11 mouse cellular contexts compared by ENCODE assay signal in the genomic region with DNA sequence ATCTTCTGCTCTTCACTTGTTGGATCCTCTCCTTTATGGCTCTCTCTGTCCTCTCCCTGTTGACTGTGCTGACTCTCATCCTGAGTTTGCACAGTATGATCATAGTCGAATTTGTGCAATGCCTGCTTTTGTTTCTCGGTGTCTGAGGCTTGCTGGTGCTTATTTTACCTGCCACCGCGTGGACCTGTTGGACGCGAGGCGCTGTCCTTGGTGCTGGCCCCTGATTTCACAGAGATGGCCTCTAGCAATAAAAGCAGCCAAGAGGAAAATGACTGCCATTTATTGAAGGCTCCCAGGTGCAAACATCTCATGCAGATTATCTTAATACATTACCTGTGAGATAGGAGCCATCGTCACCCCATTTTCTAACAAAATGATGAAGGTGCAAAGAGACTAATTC. TPM values are rescaled to one million over a fixed set of nuclear protein-coding genes. Genes with fewer than 3 reads are reported as not detected.
A peak's percentile ranks its signal among the peaks of the same experiment; 100 is the strongest.
DNase-seq lines count a peak whose midpoint lies in the region; ATAC-seq and TF ChIP-seq lines count a peak whose summit lies in the region.
"Had no signal": no experiment of that assay in that cellular context is flagged by ENCODE, and none has a peak within 500 bp of the region (broad histone marks: within the 10 kb centered on the region; RNA-seq: fewer than 3 reads in every experiment).

No protein-coding gene starts in this region.

- no peaks in the 10 kb centered on the region for H3K27me3 ChIP-seq in intestine, embryonic 15.5 days (replicated peaks)
- no peaks in the 10 kb centered on the region for H3K27me3 ChIP-seq in intestine, postnatal 0 days (replicated peaks; ENCODE audit: control insufficient read depth, insufficient read depth, low read length)
- H3K27me3 ChIP-seq in embryonic facial prominence, embryonic 10.5 days (replicated peaks; ENCODE audit: low read depth, poor library complexity, severe bottlenecking): no peaks in the 10 kb centered on the region
- H3K27me3 ChIP-seq: limb, embryonic 13.5 days; midbrain, embryonic 12.5 days had no signal

- H3K36me3 ChIP-seq in intestine, embryonic 15.5 days: no peaks in the 10 kb centered on the region
- peaks cover 65% of the 10 kb centered on the region for H3K36me3 ChIP-seq in intestine, postnatal 0 days (ENCODE audit: control insufficient read depth, insufficient read depth)
- H3K36me3 ChIP-seq in embryonic facial prominence, embryonic 10.5 days (replicated peaks): no peaks in the 10 kb centered on the region
- H3K36me3 ChIP-seq: embryonic facial prominence, embryonic 15.5 days; heart, embryonic 15.5 days; limb, embryonic 13.5 days; midbrain, embryonic 12.5 days had no signal

- no peak overlapping the region for H3K4me3 ChIP-seq in intestine, embryonic 15.5 days (replicated peaks)
- H3K4me3 ChIP-seq in intestine, postnatal 0 days (ENCODE audit: low read depth, low read length): no peak overlapping the region
- no peak overlapping the region for H3K4me3 ChIP-seq in embryonic facial prominence, embryonic 10.5 days
- H3K4me3 ChIP-seq: embryonic facial prominence, embryonic 15.5 days; heart, embryonic 15.5 days; limb, embryonic 13.5 days; midbrain, embryonic 12.5 days had no signal

- no peak overlapping the region for H3K27ac ChIP-seq in intestine, embryonic 15.5 days
- no peak overlapping the region for H3K27ac ChIP-seq in intestine, postnatal 0 days (ENCODE audit: low read depth, low read length)
- no peak overlapping the region for H3K27ac ChIP-seq in embryonic facial prominence, embryonic 10.5 days (replicated peaks)
- H3K27ac ChIP-seq: embryonic facial prominence, embryonic 15.5 days; heart, embryonic 15.5 days; limb, embryonic 13.5 days; midbrain, embryonic 12.5 days had no signal

- 0 out of 2 replicates have a peak, but pooled peaks have one; percentile 9 for ATAC-seq in intestine, embryonic 15.5 days
- ATAC-seq in intestine, postnatal 0 days: no peak

- TF ChIP-seq CTCF in intestine, postnatal 0 days (IDR thresholded peaks at IDR 0.05; ENCODE audit: low read depth): no peak

- no peaks in the 10 kb centered on the region for H3K4me1 ChIP-seq in intestine, embryonic 15.5 days (replicated peaks)
- H3K4me1 ChIP-seq in intestine, postnatal 0 days (replicated peaks; ENCODE audit: control insufficient read depth, insufficient read depth, low read length): no peaks in the 10 kb centered on the region; the same call in 1 of the 2 replicates
- H3K4me1 ChIP-seq in embryonic facial prominence, embryonic 10.5 days: no peaks in the 10 kb centered on the region
- H3K4me1 ChIP-seq: embryonic facial prominence, embryonic 15.5 days; heart, embryonic 15.5 days; limb, embryonic 13.5 days; midbrain, embryonic 12.5 days had no signal

- no peaks in the 10 kb centered on the region for H3K9me3 ChIP-seq in intestine, embryonic 15.5 days
- no peaks in the 10 kb centered on the region for H3K9me3 ChIP-seq in intestine, postnatal 0 days (ENCODE audit: control insufficient read depth)
- H3K9me3 ChIP-seq in embryonic facial prominence, embryonic 10.5 days: no peaks in the 10 kb centered on the region
- H3K9me3 ChIP-seq: embryonic facial prominence, embryonic 15.5 days; heart, embryonic 15.5 days; limb, embryonic 13.5 days; midbrain, embryonic 12.5 days had no signal

- no peak overlapping the region for H3K4me2 ChIP-seq in intestine, embryonic 15.5 days (replicated peaks)
- no peak overlapping the region for H3K4me2 ChIP-seq in intestine, postnatal 0 days (replicated peaks; ENCODE audit: low read depth)
- H3K4me2 ChIP-seq: embryonic facial prominence, embryonic 15.5 days; heart, embryonic 15.5 days; limb, embryonic 13.5 days; midbrain, embryonic 12.5 days had no signal

- 18% methylated on average over 8 of the region's 8 CpGs for WGBS in intestine, embryonic 15.5 days
- 14% methylated on average over 8 of the region's 8 CpGs for WGBS in intestine, postnatal 0 days
- 32% methylated on average over 8 of the region's 8 CpGs for WGBS in embryonic facial prominence, embryonic 10.5 days

- no peak overlapping the region for H3K9ac ChIP-seq in intestine, embryonic 15.5 days
- H3K9ac ChIP-seq in intestine, postnatal 0 days (ENCODE audit: low read depth, low read length): no peak overlapping the region
- H3K9ac ChIP-seq: embryonic facial prominence, embryonic 15.5 days; heart, embryonic 15.5 days; limb, embryonic 13.5 days; midbrain, embryonic 12.5 days had no signal

- DNase-seq in urinary bladder, postnatal 14 days (ENCODE audit: low spot score): peak; percentile 38
- DNase-seq in urinary bladder, postnatal 36 days (ENCODE audit: low spot score in 2 of 2): no peak
- DNase-seq in embryonic facial prominence, embryonic 10.5 days (ENCODE audit: low spot score): peak; percentile 73
- DNase-seq in left cerebral cortex, adult 9 months (ENCODE audit: low spot score in 2 of 2): no peak
- no peak for DNase-seq in left cerebral cortex, adult 11 months (ENCODE audit: low spot score)

RNA-seq across cellular contexts. Expression of a gene that starts 37.5 kb away (rescaled TPM):
- 25.7 and 26.5 TPM in 2 replicates for polyA plus RNA-seq in intestine, embryonic 15.5 days (2015; fragmentation: Nextera tagmentation; extraction: Ambion mirVana)
- polyA plus RNA-seq in intestine, postnatal 0 days (2015; fragmentation: Nextera tagmentation; extraction: Ambion mirVana): 10.4 and 10.9 TPM in 2 replicates
- polyA plus RNA-seq in embryonic facial prominence, embryonic 10.5 days (2016; fragmentation: Nextera tagmentation; extraction: Ambion mirVana): 31.3 and 33.4 TPM in 2 replicates

RNA-seq across cellular contexts. Expression of a gene that starts 58.0 kb away (rescaled TPM):
- 85.1 and 85.9 TPM in 2 replicates for polyA plus RNA-seq in intestine, embryonic 15.5 days (2015; fragmentation: Nextera tagmentation; extraction: Ambion mirVana)
- 50.8 and 53.0 TPM in 2 replicates for polyA plus RNA-seq in intestine, postnatal 0 days (2015; fragmentation: Nextera tagmentation; extraction: Ambion mirVana)
- polyA plus RNA-seq in embryonic facial prominence, embryonic 10.5 days (2016; fragmentation: Nextera tagmentation; extraction: Ambion mirVana): not detected in 2 replicates
- polyA plus RNA-seq: embryonic facial prominence, embryonic 15.5 days; heart, embryonic 15.5 days; limb, embryonic 13.5 days; midbrain, embryonic 12.5 days had no signal

Comparison
In these comparisons a context has a peak if more than half of its experiments do, and no peak if none do; other contexts are left out.
1. DNase-seq: peak in urinary bladder, postnatal 14 days (single experiment) and embryonic facial prominence, embryonic 10.5 days (single experiment); none in urinary bladder, postnatal 36 days (0 of 2), left cerebral cortex, adult 9 months (0 of 2) and left cerebral cortex, adult 11 months (single experiment).
2. RNA of a gene that starts 58.0 kb away (polyA plus RNA-seq): 85.1 to 85.9 TPM in intestine, embryonic 15.5 days and 50.8 to 53.0 TPM in intestine, postnatal 0 days; not detected in embryonic facial prominence, embryonic 10.5 days; every median in the first group is over 10 times any median in the second.